Mouse (Mus musculus): ENCODE results near the gene A4gnt.

GRCm38 (mm10) chr9:99587505-99588202 lies 24.6 kb upstream of the A4gnt start:
- TF ChIP-seq ZNF384 (IDR thresholded peaks at IDR 0.05; ENCODE audit: low read depth, low read length) (no peak), ZC3H11A (IDR thresholded peaks at IDR 0.05; ENCODE audit: borderline replicate concordance, low read depth, low read length) (no peak), HCFC1 (IDR thresholded peaks at IDR 0.05; ENCODE audit: borderline replicate concordance, insufficient read depth, low read length) (no peak)
